Mouse (Mus musculus): ENCODE data around the gene Ogfod1.
A peak's percentile ranks its signal among the peaks of the same experiment; 100 is the strongest.

The Ogfod1 gene

GRCm38 (mm10) chr8:94068793-94069192, 31.8 kb downstream of the Ogfod1 start:
- DNase-seq (ENCODE audit: low spot score) = no peak

DNA sequence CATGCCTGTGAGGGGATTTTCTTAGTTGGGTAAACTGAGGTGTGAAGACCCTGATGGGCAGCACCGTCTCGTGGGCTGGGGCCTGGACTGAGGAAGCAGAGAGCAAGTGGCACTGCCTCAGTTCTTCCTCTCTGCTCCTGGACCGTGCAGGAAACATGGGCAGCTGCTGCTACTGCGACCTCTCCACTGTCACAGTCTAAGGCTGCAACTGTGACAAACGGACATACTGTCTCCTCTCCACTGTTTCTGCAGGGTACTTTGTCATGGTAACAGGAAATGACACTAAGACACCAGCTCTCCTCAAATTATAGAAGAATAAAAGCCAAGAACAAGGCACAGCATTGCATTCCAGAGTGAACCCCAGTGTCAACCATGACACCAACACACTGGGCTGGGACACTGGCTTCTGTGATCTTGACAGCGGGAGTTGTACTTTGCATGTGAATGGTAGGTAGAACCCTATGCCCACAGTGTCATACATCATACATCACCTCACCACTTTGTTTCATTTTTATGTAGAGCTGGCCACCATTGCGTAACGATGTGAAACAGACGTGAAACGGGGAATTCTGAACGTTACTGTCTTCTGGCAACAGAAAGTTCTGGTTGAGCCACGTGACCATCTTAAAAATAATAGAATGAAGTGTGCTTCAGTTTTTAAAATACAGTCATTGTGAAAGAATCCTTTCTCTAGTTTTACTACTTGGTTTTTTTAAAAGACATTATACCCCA, 39.6 kb downstream of the Ogfod1 start:
- no peak for DNase-seq (ENCODE audit: low spot score)

GRCm38 (mm10) chr8:94087964-94088363, 51.0 kb downstream of the Ogfod1 start:
- no peak for DNase-seq (ENCODE audit: low spot score)

- DNase-seq (ENCODE audit: low spot score) = no peak
These were observed 52.7 kb downstream of the Ogfod1 start for GRCm38 (mm10) chr8:94089715-94090114.

GRCm38 (mm10) chr8:94092848-94093247, 55.9 kb downstream of the Ogfod1 start:
- no peak for DNase-seq (ENCODE audit: low spot score)

- no peak for DNase-seq (ENCODE audit: low spot score)
These were observed 57.3 kb downstream of the Ogfod1 start for GRCm38 (mm10) chr8:94094281-94094680.

DNA sequence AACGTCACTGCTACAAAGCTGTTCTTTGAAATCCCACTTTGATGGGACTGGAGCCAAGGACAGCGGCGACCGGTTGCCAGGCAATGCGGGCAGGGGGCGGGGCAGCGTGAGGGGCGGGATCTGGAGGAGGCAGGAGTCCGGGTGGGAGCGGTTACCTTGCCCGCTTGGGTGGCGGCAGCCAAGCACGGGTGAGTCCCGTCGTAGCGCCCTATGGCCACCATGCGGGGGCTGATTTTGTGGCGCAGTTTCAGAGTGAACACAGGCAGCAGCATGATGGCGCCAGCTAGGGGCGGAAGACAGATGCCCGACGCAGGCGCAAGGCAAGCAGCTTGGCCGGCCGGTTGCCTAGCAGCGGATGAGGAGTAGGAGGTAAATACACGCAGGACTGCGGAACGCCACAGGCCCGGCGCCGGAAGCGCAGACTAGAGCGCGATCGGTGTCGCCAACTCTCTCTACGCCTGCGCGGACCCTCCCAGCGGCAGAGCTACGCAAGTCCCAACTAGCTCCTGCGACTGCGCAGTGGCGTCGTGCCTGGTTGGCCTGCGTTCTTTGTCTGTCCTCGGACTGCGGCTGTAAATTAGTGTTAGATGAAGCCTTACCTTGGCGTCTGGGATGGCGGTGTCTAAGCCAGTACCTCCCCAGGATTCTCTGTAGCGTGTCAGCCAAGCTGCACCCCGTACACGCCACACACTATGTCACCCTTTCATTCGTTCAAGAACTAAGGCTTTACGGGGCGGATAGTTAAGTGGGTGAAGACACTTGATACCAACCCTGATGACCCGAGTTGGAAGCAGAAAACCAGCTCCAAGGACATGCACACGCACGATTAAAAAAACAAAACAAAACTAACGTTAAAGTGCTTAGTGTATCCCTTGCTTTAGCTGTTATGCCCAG, 61.3 kb downstream of the Ogfod1 start, which contains the start of gene Bbs2:
Bbs2 (minus strand) TSS at position 848 of the 894 bp plus-strand sequence.
- DNase-seq (ENCODE audit: low spot score) = peak; percentile 100

- DNase-seq (ENCODE audit: low spot score) = no peak
These were observed 62.0 kb downstream of the Ogfod1 start for GRCm38 (mm10) chr8:94098996-94099395.

DNA sequence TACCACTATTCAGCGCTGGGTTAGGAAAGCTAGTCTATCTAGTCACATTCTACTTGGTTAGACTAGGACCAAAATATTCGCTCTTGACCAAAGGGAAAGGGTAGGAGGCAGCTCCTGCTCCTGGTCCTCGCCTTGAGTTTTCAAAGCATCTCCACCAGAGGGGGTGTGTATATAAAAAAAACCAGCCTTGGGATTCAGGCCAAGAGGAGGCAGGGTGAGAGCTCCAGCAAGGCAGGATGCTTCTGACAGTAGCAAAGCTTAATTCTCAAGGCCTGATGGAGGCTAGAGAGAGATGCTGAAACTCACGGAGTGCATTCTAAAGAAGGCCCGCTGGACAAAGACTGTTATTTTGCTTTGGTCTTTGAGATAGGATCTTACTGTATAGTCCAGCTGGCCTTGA, 67.1 kb downstream of the Ogfod1 start:
- peak; percentile 5 for DNase-seq (ENCODE audit: low spot score)

DNA sequence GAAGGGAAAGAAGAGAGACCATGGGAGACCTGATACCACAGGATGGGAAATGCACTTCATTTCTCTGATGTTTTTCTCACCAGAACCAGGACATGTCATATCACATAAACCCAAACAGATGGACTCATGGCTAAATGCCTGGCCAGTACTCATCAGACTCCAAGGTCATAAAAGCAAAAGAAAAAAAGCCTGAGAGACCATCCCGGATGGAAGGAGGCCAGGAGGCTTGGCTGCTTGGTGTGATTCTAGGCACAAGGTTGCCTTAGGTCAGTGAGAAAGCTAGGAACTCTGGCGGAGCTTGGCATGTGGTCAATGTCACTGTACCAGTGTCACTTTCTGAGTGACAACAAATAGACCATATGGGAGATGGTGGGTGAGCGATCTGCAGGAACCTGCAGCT, 70.9 kb downstream of the Ogfod1 start:
- peak; percentile 21 for DNase-seq (ENCODE audit: low spot score)

DNA sequence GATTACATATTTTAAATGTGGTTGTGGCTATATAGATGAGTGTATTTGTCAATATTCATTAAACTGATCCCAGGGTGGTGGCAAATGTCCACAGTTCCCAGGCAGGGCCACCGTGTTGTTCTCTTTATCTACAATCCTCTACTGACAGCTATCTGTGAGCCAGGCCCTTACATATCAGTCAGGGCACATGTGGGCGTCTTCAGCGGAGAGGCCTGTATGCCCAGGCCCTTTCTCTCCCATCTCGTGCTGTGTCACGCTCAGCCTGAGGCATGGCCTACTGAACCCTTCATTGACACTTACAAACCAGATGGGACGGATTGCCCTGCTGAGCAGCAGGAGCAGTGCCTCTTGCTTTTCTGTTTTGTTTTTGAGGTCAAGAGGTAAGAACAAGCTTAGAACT, 72.4 kb downstream of the Ogfod1 start:
- DNase-seq (ENCODE audit: low spot score) = no peak

DNA sequence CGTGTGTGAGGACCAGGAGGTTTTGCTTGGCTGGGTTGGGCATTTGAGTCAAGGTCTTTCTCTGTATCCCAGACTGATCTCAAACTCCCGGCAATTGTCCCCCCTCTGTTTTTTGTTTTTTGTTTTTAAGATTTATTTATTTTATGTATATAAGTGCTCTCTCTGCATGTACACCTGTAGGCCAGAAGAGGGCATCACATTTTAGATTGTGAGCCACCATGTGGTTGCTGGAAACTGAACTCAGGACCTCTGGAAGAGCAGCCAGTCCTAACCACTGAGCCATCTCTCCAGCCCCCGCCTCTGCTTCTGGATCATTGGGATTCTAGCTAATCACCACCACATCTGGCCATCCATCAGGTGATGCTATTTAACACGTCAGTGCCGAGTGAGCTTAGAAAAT, 72.8 kb downstream of the Ogfod1 start:
- DNase-seq (ENCODE audit: low spot score) = no peak

GRCm38 (mm10) chr8:94110526-94111177, 73.7 kb downstream of the Ogfod1 start:
- DNase-seq (ENCODE audit: low spot score) = no peak

GRCm38 (mm10) chr8:94113435-94113834, 76.4 kb downstream of the Ogfod1 start:
- no peak for DNase-seq (ENCODE audit: low spot score)

DNA sequence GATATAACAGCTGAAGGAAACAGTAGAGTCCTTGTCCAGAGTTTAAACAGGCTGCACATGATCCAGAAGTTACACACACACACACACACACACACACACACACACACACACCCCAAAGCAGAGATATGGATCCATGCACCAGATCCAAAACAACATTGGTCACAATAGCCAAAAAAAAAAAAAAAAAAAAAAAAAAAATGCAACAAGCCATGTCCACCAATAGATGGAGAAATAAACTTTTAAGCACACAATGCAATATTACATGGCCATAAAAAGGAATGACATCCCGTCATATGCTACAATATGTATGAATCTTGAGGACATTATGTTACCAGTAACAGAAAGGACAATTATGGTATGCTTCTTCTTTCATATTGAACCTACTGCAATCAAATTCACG, 77.0 kb downstream of the Ogfod1 start:
- DNase-seq (ENCODE audit: low spot score) = no peak

Measured in lung, postnatal 25 days (tissue).